Mouse (Mus musculus) monocyte, adult 2 months (primary cell): ENCODE measurements around the gene C4bp.
"Not testable (repeated sequence)": the region's sequence is repeated elsewhere in the genome, so short reads cannot be mapped to it uniquely, and the experiment has no call there.

Source experiments
- DNase-seq, 2 experiments: peaks; one replicate each; pipeline ENCODE4 v3.0.0; 2022; ENCODE audit warnings: low spot score in 2 of 2, low read depth in 1 of 2

The C4bp gene

GRCm38 (mm10) chr1:130661454-130661853 lies at the start of gene C4bp:
Gene C4bp (minus strand): TSS chr1:130661632.
- no peak for DNase-seq

DNA sequence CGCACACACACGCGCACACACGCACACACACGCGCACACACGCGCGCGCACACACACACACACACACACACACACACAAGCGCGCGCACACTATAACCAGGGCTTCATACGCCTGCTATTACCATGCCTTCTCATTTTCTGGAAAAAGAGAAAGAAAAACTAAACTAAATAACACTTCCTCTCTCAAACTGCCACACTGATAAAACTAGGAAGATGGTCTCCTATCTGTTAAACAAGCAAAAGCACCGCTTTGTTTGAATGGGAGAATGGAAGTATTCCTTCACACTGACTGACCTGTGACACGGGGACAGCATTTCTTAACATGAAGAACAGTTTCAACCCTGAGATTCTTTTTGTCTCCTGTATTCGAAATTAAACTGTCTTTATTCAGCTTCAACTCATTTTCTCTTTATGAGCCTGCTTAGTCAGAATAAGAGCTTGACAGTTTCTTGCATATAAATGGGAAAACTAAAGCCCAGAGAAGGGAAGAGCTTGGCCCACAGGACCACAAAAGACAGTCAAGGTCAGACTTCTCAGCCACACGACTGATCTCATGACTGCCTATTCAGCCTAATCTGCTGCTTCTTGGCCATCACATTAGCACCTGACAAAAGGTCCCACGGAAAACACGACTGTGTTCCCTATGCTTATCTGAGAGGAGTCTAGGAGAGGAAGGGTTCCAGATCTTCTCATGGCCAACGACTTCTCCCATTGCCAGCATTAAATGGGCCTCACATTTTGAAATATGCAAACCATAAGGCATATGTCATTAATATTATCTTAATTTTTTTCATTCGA lies 49.0 kb upstream of the C4bp start:
- DNase-seq, result no peak

DNA sequence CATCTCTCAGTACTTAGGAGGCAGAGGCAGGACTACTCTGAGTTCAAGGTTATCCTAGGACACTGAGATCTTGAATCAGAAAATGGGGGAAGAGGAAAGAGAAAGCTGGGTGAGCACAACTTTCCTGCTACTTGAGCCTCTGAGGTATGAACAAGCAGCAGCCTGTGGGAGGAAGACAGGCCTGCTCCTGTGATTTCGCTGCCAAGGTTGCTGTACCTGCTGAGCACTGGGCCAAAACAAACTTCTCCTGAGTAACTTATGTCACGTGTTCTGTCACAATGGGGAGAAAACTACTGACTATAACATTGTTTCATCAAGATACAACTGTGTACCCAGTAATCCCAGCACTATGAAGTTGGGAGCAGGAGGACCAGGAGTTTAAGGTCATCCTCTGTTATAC lies 42.2 kb upstream of the C4bp start:
- DNase-seq, result no peak

DNA sequence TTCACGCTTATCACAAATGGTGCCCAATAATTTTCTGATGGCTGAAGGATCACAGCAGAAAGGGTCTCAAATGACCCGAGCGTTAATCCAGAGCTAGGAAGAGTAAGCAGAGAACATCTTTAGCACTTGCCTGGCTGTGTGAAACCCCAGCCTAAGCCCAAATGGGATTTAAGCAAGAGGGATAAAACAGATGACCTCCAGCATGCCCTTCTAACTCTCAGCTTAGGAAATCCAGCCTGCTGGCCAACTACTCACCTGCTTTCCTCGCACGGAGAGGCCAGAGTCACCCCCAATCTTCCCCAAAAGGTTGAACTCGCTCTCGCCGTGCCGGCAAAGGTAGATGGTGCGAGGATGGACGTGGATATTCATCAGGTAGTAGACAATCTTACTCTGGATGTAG lies 40.5 kb upstream of the C4bp start:
- no peak for DNase-seq

- DNase-seq, result no peak
Observed at GRCm38 (mm10) chr1:130699937-130700633, 38.7 kb upstream of the C4bp start.

DNA sequence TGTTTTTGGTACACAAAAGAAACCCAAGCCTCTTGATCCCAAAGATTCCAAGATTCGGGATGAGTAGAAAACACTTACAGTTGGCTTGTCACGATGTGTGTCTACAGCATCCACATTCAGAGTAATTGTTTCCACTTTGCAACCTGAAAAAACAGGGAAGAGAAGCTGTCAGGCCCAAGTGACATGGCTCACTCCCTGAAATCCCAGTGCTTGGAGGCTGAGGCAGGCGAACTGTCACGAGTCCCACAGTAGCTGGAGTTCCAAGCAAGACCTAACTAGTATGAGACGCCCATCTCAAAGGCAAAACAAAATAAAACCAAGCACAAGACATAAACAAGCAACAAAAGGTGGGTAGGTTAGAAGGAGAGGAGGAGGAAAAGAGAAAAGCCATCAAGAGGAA lies 37.2 kb upstream of the C4bp start:
- no peak for DNase-seq

DNA sequence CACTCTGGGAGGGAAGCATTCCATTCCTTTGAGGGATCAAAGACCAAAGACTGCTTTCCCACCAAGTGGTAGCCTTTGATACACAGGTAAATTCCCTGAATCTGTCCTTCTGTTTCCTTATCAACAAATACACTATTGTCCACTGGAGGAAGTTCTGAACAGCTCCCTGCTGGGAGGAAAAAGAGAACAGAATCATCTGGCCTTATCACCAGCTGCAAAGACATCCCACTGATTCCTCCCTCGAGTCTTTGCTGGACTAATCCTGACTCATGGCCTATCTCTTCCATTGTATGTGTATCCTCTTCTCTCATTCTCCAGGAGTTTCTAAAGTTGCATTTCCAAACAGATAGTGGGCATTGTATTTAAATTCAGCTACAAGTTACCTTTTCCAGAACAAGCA lies 22.5 kb upstream of the C4bp start:
- DNase-seq, result no peak

GRCm38 (mm10) chr1:130681656-130682413 lies 20.4 kb upstream of the C4bp start:
- DNase-seq, result no peak

GRCm38 (mm10) chr1:130681075-130681474 lies 19.6 kb upstream of the C4bp start:
- DNase-seq, result no peak

DNA sequence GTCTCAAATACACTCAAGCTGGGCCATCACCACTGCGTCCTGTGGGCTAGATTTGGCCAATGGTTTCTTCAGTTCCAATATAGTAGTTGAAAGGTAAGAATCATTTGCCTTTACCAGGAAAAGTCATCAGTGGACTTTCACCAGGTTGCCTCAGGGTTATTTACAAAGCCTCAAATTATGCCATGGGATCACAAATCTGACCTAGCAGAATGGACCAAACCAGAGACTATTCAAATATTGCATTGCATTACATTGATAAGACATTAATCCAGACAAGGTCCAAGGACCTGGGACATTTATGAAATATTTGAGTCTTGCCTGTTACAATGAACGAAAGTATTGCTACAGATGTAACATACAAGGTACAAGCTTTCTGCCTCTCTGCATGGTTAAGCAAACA lies 17.1 kb upstream of the C4bp start:
- no peak for DNase-seq

GRCm38 (mm10) chr1:130663576-130663975 lies 2.1 kb upstream of the C4bp start:
- DNase-seq, result not testable (repeated sequence)

- not testable (repeated sequence) for DNase-seq
Observed at GRCm38 (mm10) chr1:130659641-130660040, 1.8 kb downstream of the C4bp start.

DNA sequence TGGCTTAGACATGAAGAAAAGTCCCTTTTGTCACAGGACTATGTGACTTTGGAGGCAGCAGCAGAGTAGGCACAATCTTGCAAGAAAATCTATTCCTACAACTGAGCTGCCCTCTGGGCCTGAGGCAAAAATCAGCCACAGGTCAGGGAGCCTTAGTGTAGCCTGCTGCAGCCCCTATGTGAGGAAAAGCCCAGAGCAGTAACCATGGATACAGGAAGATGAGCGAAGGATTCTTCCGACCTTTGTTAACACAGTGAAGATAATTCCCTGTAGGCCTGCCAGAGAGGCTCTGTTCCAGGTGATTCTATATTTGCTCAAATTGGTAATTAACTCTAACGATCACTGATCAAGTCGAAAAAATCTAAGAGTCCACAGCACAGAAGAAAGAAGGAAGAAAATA lies 17.3 kb downstream of the C4bp start:
- no peak for DNase-seq

- no peak for DNase-seq
Observed at GRCm38 (mm10) chr1:130640967-130641366, 20.5 kb downstream of the C4bp start.

DNA sequence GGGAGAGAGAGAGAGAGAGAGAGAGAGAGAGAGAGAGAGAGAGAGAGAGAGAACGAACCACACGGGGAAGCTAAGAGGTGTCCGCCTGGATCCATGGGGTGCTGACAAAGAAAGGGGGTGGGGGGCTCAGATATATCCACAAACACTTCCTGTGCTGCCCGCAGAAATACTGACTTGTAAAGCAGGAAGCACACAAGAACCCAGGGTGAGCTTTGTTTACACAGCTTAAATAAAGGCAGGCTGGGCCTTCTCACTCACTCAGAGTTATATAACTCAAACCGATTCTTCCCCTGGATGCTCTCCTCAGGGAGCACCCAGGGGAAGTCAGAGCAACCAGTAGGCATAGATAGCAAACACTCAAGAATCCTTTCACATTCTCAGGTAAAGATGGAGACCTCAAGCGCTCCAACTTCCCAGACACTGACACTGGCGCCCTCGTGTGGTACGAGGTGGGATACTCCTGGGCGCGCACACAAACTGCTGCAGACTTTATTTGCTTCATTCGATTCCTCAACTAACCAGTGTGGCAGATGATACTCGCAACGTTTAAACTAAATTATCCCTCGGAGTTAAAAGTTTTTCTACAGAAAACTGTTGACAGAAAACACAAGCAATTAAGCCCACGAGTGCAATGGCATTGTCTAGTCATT lies 27.5 kb downstream of the C4bp start:
- peak in 1 of 2 experiments; percentile 30 for DNase-seq

- DNase-seq, result no peak
Observed at GRCm38 (mm10) chr1:130633316-130633715, 28.1 kb downstream of the C4bp start.

- DNase-seq, result no peak
Observed at GRCm38 (mm10) chr1:130629521-130629920, 31.9 kb downstream of the C4bp start, which contains the start of gene Zp3r. Gene Zp3r (minus strand): TSS chr1:130629621.

- no peak for DNase-seq
Observed at GRCm38 (mm10) chr1:130596291-130596690, 65.1 kb downstream of the C4bp start.

DNA sequence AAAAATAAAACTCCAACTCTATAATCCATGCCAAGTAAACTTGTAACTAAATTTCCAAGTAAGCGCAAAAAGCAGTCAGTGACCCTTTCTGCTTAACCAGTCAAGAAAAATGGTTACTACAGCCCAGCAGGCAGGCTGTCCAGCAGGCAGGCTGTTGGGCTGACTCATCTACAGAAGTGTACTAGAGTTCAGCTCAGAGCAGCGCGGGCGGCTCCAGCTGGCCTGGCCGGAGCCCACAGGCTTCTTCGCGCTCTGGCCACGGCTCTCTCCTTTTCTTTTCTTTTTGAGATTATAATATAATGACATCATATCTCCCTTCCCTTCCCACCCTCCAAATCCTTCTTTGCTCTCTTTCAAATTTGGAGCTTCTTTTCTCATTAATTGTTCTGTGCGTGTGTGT lies 72.8 kb downstream of the C4bp start:
- no peak for DNase-seq
